Mouse (Mus musculus) cortical plate, adult 2 months (tissue): ENCODE results near the gene Tspan9.

ENCODE experiments used
- CTCF ChIP-seq: fragments of 200-500 bp; IDR thresholded peaks from 2 replicates; pipeline ENCODE4 v1.5.1; 2011; ENCODE audit warnings: mild to moderate bottlenecking, control low read depth, low read length; ENCODE audit not compliant: insufficient read depth; ENCODE audit errors: extremely low read depth
- POLR2A ChIP-seq: fragments of 200-500 bp; IDR thresholded peaks from 2 replicates; pipeline ENCODE4 v1.6.1; 2011; ENCODE audit warnings: mild to moderate bottlenecking, low read length, control low read depth; ENCODE audit not compliant: insufficient read depth; ENCODE audit errors: extremely low read depth

DNA sequence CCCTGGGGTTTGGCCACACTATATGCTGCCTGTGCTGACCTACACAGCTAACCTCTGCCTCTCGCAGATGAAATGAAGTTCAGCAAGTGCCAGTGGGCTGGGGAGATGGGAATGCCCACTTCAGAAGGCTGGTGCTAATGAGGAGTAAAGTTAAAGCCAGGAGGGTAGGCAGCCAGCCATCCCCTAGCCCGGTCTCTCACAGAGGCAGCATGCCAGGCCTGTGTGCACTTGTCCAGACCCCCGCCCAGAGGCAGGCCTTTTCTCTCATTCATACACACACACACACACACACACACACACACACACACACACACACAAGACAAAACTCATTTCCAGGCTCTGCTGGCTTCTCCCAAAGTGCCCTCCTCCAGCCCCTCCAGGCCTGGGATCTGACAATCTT lies 142.6 kb downstream of the Tspan9 start:
- TF ChIP-seq CTCF = no peak
- TF ChIP-seq POLR2A = no peak
